Mouse (Mus musculus): ENCODE results near the gene Ccna2.

GRCm38 (mm10) chr3:36544961-36545360 lies 27.0 kb downstream of the Ccna2 start:
- no peak for TF ChIP-seq CTCF (IDR thresholded peaks at IDR 0.05)
- no peak for TF ChIP-seq EP300 (IDR thresholded peaks at IDR 0.05)

Data from lung, postnatal 0 days (tissue).